Mouse (Mus musculus) induced T-regulatory cell, adult 2 months (primary cell): Measurements from ENCODE around the gene Glud1.

Source experiments
- DNase-seq: peaks from one replicate; pipeline ENCODE4 v3.0.0-alpha.2; 2012; ENCODE audit warnings: low read depth

The Glud1 gene

GRCm38 (mm10) chr14:34378560-34379331 lies 68.2 kb downstream of the Glud1 start:
- no peak for DNase-seq

- DNase-seq = no peak
Observed at GRCm38 (mm10) chr14:34382921-34383704, 72.6 kb downstream of the Glud1 start.

- DNase-seq = no peak
Observed at GRCm38 (mm10) chr14:34393295-34393694, 82.8 kb downstream of the Glud1 start.
